Mouse (Mus musculus) embryonic facial prominence, embryonic 13.5 days (tissue): ENCODE measurements around the gene Fgfr2. TPM values are rescaled to one million over a fixed set of nuclear protein-coding genes. Genes with fewer than 3 reads are reported as not detected.
"Not testable (repeated sequence)": the region's sequence is repeated elsewhere in the genome, so short reads cannot be mapped to it uniquely, and the experiment has no call there.

Experiments
- ATAC-seq: fragments of 200-750 bp; cut with Nextera tagmentation; 2 replicates; pipeline ENCODE4 v1.8.0; 2017; ENCODE audit warnings: low read depth; ENCODE audit not compliant: insufficient number of reproducible peaks, insufficient read depth, low FRiP score, low TSS enrichment
- H3K27ac ChIP-seq: fragments of 300-500 bp; sonication (generic); 2 replicates; pipeline ENCODE4 v1.5.1; 2015; ENCODE audit warnings: moderate library complexity, mild to moderate bottlenecking, inconsistent platforms
- H3K27me3 ChIP-seq: fragments of 300-500 bp; sonication (generic); 2 replicates; pipeline ENCODE4 v1.6.1; 2015; ENCODE audit warnings: mild to moderate bottlenecking, inconsistent platforms
- H3K36me3 ChIP-seq: fragments of 300-500 bp; sonication (generic); 2 replicates; pipeline ENCODE4 v1.6.1; 2015; ENCODE audit warnings: mild to moderate bottlenecking, inconsistent platforms
- H3K4me1 ChIP-seq: fragments of 300-500 bp; sonication (generic); 2 replicates; pipeline ENCODE4 v1.6.1; 2015; ENCODE audit warnings: inconsistent platforms
- H3K4me2 ChIP-seq: fragments of 300-500 bp; sonication (generic); 2 replicates; pipeline ENCODE4 v1.6.1; 2015; ENCODE audit warnings: moderate library complexity, mild to moderate bottlenecking, inconsistent platforms
- H3K4me3 ChIP-seq: fragments of 300-500 bp; sonication (generic); 2 replicates; pipeline ENCODE4 v1.5.1; 2015; ENCODE audit warnings: mild to moderate bottlenecking, inconsistent platforms
- H3K9ac ChIP-seq: fragments of 300-500 bp; sonication (generic); 2 replicates; pipeline ENCODE4 v1.6.1; 2015; ENCODE audit warnings: mild to moderate bottlenecking, inconsistent platforms
- H3K9me3 ChIP-seq: fragments of 300-500 bp; sonication (generic); 2 replicates; pipeline ENCODE4 v1.6.1; 2016; ENCODE audit warnings: inconsistent platforms
- WGBS: fragments of 180-500 bp; shearing (Covaris S2); methylation state at CpG from one replicate; pipeline ENCODE4 v1.1.7; 2015; ENCODE audit warnings: mixed read lengths; 5-methylcytosine and 5-hydroxymethylcytosine counted together
- polyA plus RNA-seq: library from polyadenylated mRNA; unstranded; fragments of >200 nt; fragmentation: Nextera tagmentation; extraction: Ambion mirVana; gene quantifications from 2 replicates; pipeline ENCODE4 v1.2.1, GENCODE M21; 2015

The Fgfr2 gene
- polyA plus RNA-seq, 1 experiment from 2014 or later = 174 TPM

- Histone ChIP-seq H3K36me3 (peaks cover 48% of the 10 kb centered on the region), H3K4me3 (no peak overlapping the region), H3K4me2 (no peak overlapping the region), H3K27ac (no peak overlapping the region), H3K9ac (no peak overlapping the region), H3K4me1 (no peaks in the 10 kb centered on the region), H3K9me3 (no peaks in the 10 kb centered on the region), H3K27me3 (no peaks in the 10 kb centered on the region)
- WGBS = 89% methylated on average over 5 of the region's 5 CpGs
- no peak for ATAC-seq
Measured at GRCm38 (mm10) chr7:131427331-131427730, 1695.8 kb downstream of the Fgfr2 start.

GRCm38 (mm10) chr7:131424912-131425311 is 1698.2 kb downstream of the Fgfr2 start:
- ATAC-seq = no peak
- Histone ChIP-seq H3K27me3 (no peaks in the 10 kb centered on the region), H3K27ac (no peak overlapping the region), H3K9me3 (no peaks in the 10 kb centered on the region), H3K4me2 (no peak overlapping the region), H3K4me3 (no peak overlapping the region), H3K9ac (no peak overlapping the region), H3K36me3 (peaks cover 33% of the 10 kb centered on the region), H3K4me1 (no peaks in the 10 kb centered on the region)
- 86% methylated on average over 2 of the region's 2 CpGs for WGBS

- no peak overlapping the region for H3K9ac ChIP-seq
- ATAC-seq = no peak
- H3K27me3 ChIP-seq = no peaks in the 10 kb centered on the region
- H3K9me3 ChIP-seq = no peaks in the 10 kb centered on the region
- H3K4me1 ChIP-seq = no peaks in the 10 kb centered on the region
- no peak overlapping the region for H3K4me3 ChIP-seq
- H3K27ac ChIP-seq = no peak overlapping the region
- H3K36me3 ChIP-seq = no peaks in the 10 kb centered on the region
- H3K4me2 ChIP-seq = no peak overlapping the region
Measured at GRCm38 (mm10) chr7:131417605-131418004, 1705.5 kb downstream of the Fgfr2 start.

- ATAC-seq, H3K36me3 ChIP-seq: not testable (repeated sequence)
Measured at GRCm38 (mm10) chr7:131416742-131417141, 1706.4 kb downstream of the Fgfr2 start.

GRCm38 (mm10) chr7:131411941-131412270 is 1711.2 kb downstream of the Fgfr2 start:
- peaks cover 22% of the 10 kb centered on the region for H3K4me1 ChIP-seq
- no peak overlapping the region for H3K9ac ChIP-seq
- H3K27me3 ChIP-seq = no peaks in the 10 kb centered on the region
- no peaks in the 10 kb centered on the region for H3K36me3 ChIP-seq
- H3K9me3 ChIP-seq = no peaks in the 10 kb centered on the region
- no peak overlapping the region for H3K27ac ChIP-seq
- no peak overlapping the region for H3K4me3 ChIP-seq
- peak overlapping the region; percentile 86 for H3K4me2 ChIP-seq
- ATAC-seq = no peak
- 71% methylated on average over 2 of the region's 2 CpGs for WGBS

More at GRCm38 (mm10) chr7:131416742-131417141, 1706.4 kb downstream of the Fgfr2 start:
- H3K9ac ChIP-seq, H3K4me1 ChIP-seq, H3K4me2 ChIP-seq, H3K9me3 ChIP-seq, H3K4me3 ChIP-seq, H3K27ac ChIP-seq, H3K27me3 ChIP-seq: not testable (repeated sequence)

- H3K9me3 ChIP-seq = no peaks in the 10 kb centered on the region
- peak overlapping the region; percentile 95 for H3K9ac ChIP-seq
- H3K4me2 ChIP-seq = peak overlapping the region; percentile 86
- H3K27ac ChIP-seq = no peak overlapping the region
- peak overlapping the region; percentile 98 for H3K4me3 ChIP-seq
- ATAC-seq = no peak
- H3K4me1 ChIP-seq = peaks cover 22% of the 10 kb centered on the region
- no peaks in the 10 kb centered on the region for H3K36me3 ChIP-seq
- H3K27me3 ChIP-seq = no peaks in the 10 kb centered on the region
- WGBS = 47% methylated on average over 10 of the region's 10 CpGs
Measured at GRCm38 (mm10) chr7:131411221-131411940, 1711.8 kb downstream of the Fgfr2 start.

- H3K4me3 ChIP-seq = peak within 1 kb of the TSS; percentile 98
- H3K27ac ChIP-seq = peak within 1 kb of the TSS; percentile 85
- ATAC-seq = peak; percentile 98
- H3K36me3 ChIP-seq = no peaks in the 10 kb centered on the region
- WGBS = under 1% methylated on average over 42 of the region's 42 CpGs
- H3K9ac ChIP-seq = peak within 1 kb of the TSS; percentile 95
- peak within 1 kb of the TSS; percentile 86 for H3K4me2 ChIP-seq
- H3K4me1 ChIP-seq = peaks cover 22% of the 10 kb centered on the region
- no peaks in the 10 kb centered on the region for H3K9me3 ChIP-seq
- H3K27me3 ChIP-seq = no peaks in the 10 kb centered on the region
Measured at GRCm38 (mm10) chr7:131410416-131411058, 1712.6 kb downstream of the Fgfr2 start, which contains the start of the genes Ikzf5 and Acadsb. Ikzf5 (minus strand) TSS chr7:131410521. Acadsb (plus strand) TSS chr7:131410601.

- 0 out of 2 replicates have a peak, but pooled peaks have one; percentile 11 for ATAC-seq
- H3K4me3 ChIP-seq = peak overlapping the region; percentile 98
- H3K4me1 ChIP-seq = peaks cover 22% of the 10 kb centered on the region
- WGBS = under 1% methylated on average over 38 of the region's 38 CpGs
- no peaks in the 10 kb centered on the region for H3K9me3 ChIP-seq
- no peaks in the 10 kb centered on the region for H3K27me3 ChIP-seq
- peak overlapping the region; percentile 95 for H3K9ac ChIP-seq
- H3K27ac ChIP-seq = peak overlapping the region; percentile 62
- peak overlapping the region; percentile 86 for H3K4me2 ChIP-seq
- no peaks in the 10 kb centered on the region for H3K36me3 ChIP-seq
Measured at GRCm38 (mm10) chr7:131409988-131410385, 1713.2 kb downstream of the Fgfr2 start.

GRCm38 (mm10) chr7:131409321-131409987 is 1713.7 kb downstream of the Fgfr2 start:
- no peak overlapping the region for H3K27ac ChIP-seq

GRCm38 (mm10) chr7:131391761-131392160 is 1731.4 kb downstream of the Fgfr2 start:
- H3K36me3 ChIP-seq = peaks cover 33% of the 10 kb centered on the region
- not testable (repeated sequence) for H3K9ac ChIP-seq, H3K27ac ChIP-seq, ATAC-seq, H3K9me3 ChIP-seq, H3K27me3 ChIP-seq, H3K4me2 ChIP-seq, H3K4me1 ChIP-seq, H3K4me3 ChIP-seq
- 91% methylated on average over 7 of the region's 7 CpGs for WGBS

More at GRCm38 (mm10) chr7:131409321-131409987, 1713.7 kb downstream of the Fgfr2 start:
- H3K4me2 ChIP-seq = peak overlapping the region; percentile 86
- peak overlapping the region; percentile 98 for H3K4me3 ChIP-seq
- H3K9ac ChIP-seq = peak overlapping the region; percentile 95
- ATAC-seq = no peak
- 6% methylated on average over 16 of the region's 16 CpGs for WGBS
- H3K4me1 ChIP-seq = peaks cover 26% of the 10 kb centered on the region
- no peaks in the 10 kb centered on the region for H3K27me3 ChIP-seq
- H3K9me3 ChIP-seq = no peaks in the 10 kb centered on the region
- no peaks in the 10 kb centered on the region for H3K36me3 ChIP-seq

GRCm38 (mm10) chr7:131371880-131372651 is 1751.1 kb downstream of the Fgfr2 start:
- H3K27ac ChIP-seq = 0 out of 2 replicates have a peak overlapping the region, but pooled peaks have one; percentile 95
- no peak for ATAC-seq
- WGBS = 70% methylated on average over 9 of the region's 9 CpGs
- H3K4me1 ChIP-seq = peaks cover 13% of the 10 kb centered on the region; the same call in 1 of the 2 replicates
- H3K36me3 ChIP-seq = 0 out of 2 replicates have a peak, but pooled peaks cover 8% of the 10 kb centered on the region
- H3K27me3 ChIP-seq = no peaks in the 10 kb centered on the region
- peak overlapping the region; percentile 83 for H3K4me3 ChIP-seq
- H3K4me2 ChIP-seq = peak overlapping the region; percentile 67
- H3K9me3 ChIP-seq = no peaks in the 10 kb centered on the region
- H3K9ac ChIP-seq = peak overlapping the region; percentile 93
